Mouse (Mus musculus): ENCODE measurements around the gene Gm49661. TPM values are rescaled to one million over a fixed set of nuclear protein-coding genes. Genes with fewer than 3 reads are reported as not detected.

Gene Gm49661
- polyA plus RNA-seq (2016; fragmentation: Nextera tagmentation; extraction: Ambion mirVana) = not detected in 2 replicates

GRCm38 (mm10) chr8:84969241-84970134 is at the start of gene Gm49661, which contains the start of the genes Prdx2 and Rnaseh2a:
Gm49661 (minus strand) TSS chr8:84969433.
Prdx2 (plus strand) TSS chr8:84969587.
Rnaseh2a (minus strand) TSS chr8:84969767.
- peak; percentile 73 for ATAC-seq (ENCODE audit: low FRiP score)
- Histone ChIP-seq H3K4me3 (peak within 1 kb of the TSS; percentile 78), H3K9ac (peak within 1 kb of the TSS; percentile 91), H3K27me3 (no peaks in the 10 kb centered on the region), H3K27ac (peak within 1 kb of the TSS; percentile 80), H3K4me2 (replicated peaks) (peak within 1 kb of the TSS; percentile 91), H3K9me3 (replicated peaks) (no peaks in the 10 kb centered on the region), H3K4me1 (peaks cover 41% of the 10 kb centered on the region), H3K36me3 (peaks cover 35% of the 10 kb centered on the region)
- under 1% methylated on average over 56 of the region's 56 CpGs for WGBS

- Histone ChIP-seq H3K9ac (no peak overlapping the region), H3K36me3 (peaks cover 49% of the 10 kb centered on the region), H3K4me2 (replicated peaks) (no peak overlapping the region), H3K9me3 (replicated peaks) (no peaks in the 10 kb centered on the region), H3K4me3 (no peak overlapping the region), H3K27ac (no peak overlapping the region), H3K4me1 (no peaks in the 10 kb centered on the region), H3K27me3 (peaks cover 32% of the 10 kb centered on the region)
- no peak for ATAC-seq (ENCODE audit: low FRiP score)
- WGBS = 55% methylated on average over 5 of the region's 5 CpGs
Observed at GRCm38 (mm10) chr8:85017209-85017608, 48.0 kb upstream of the Gm49661 start.

GRCm38 (mm10) chr8:85016724-85017123 is 47.5 kb upstream of the Gm49661 start:
- Histone ChIP-seq H3K27me3 (peaks cover 37% of the 10 kb centered on the region), H3K4me3 (no peak overlapping the region), H3K27ac (no peak overlapping the region), H3K9me3 (replicated peaks) (no peaks in the 10 kb centered on the region), H3K9ac (no peak overlapping the region), H3K4me2 (replicated peaks) (no peak overlapping the region), H3K4me1 (no peaks in the 10 kb centered on the region), H3K36me3 (peaks cover 44% of the 10 kb centered on the region)
- no peak for ATAC-seq (ENCODE audit: low FRiP score)
- WGBS = 77% methylated on average over 10 of the region's 10 CpGs

DNA sequence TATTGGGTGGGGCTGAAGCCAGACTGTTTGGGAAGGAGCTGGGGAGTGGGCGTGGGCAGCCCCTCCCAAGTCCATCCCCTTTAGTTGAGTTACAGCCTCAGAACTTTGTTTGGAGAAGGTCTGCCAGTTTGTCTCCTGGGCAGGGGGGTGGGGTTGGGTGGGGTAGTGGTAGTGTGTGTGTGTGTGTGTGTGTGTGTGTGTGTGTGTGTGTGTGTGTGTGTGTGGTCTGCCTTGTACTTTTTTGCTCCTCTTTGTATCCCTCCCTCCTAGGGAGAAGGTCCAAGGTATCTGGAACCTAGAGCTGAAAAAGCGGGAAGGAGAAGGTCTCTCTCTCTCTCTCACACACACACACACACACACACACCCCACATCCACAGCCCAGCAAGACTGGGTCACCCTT is 45.2 kb upstream of the Gm49661 start, which contains the start of gene Best2:
Gene Best2, minus strand, starts transcription at position 101 of the 400 bp plus-strand sequence.
- ATAC-seq (ENCODE audit: low FRiP score) = no peak
- H3K27ac ChIP-seq = no peak within 1 kb of the TSS
- no peaks in the 10 kb centered on the region for H3K4me1 ChIP-seq
- peak within 1 kb of the TSS; percentile 20; the same call in 1 of the 2 replicates for H3K9ac ChIP-seq
- peak within 1 kb of the TSS; percentile 19 for H3K4me3 ChIP-seq
- 42% methylated on average over 1 of the region's 2 CpGs for WGBS
- H3K9me3 ChIP-seq (replicated peaks) = no peaks in the 10 kb centered on the region
- H3K36me3 ChIP-seq = peaks cover 22% of the 10 kb centered on the region
- H3K4me2 ChIP-seq (replicated peaks) = peak within 1 kb of the TSS; percentile 50
- peaks cover 53% of the 10 kb centered on the region for H3K27me3 ChIP-seq

DNA sequence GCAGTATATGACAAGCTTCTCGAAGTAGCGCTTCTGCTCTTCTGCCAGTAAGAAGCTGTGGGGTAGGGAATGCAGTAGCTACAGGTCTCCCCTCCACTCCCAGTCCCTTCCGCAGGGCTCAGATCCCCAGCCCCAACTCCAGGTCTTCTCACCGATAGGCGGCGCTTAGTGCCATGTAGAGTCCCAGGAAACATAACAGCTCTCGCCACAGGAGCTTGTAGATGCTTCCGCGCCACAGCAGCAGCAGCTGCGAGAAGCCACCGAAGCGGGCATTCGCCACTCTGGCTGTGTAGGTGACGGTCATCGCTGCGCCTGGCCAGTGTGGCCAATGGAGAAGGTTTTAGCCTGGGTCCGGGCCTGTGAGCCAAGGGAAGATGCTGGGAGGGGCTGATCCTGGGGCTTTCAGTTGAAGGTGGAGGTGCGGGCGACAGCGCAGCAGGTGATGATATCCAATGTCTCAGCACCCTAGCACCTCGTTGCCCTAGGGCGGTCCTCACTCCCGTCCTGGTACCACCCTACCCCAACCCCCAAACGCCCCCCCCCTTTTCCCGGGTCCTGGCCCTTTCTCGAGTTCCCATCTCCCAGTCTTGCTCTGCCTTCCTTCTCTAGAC is 44.1 kb upstream of the Gm49661 start:
- Histone ChIP-seq H3K9me3 (replicated peaks) (no peaks in the 10 kb centered on the region), H3K4me2 (replicated peaks) (peak overlapping the region; percentile 50), H3K9ac (peak overlapping the region; percentile 20; the same call in 1 of the 2 replicates), H3K4me1 (no peaks in the 10 kb centered on the region), H3K36me3 (peaks cover 11% of the 10 kb centered on the region), H3K27ac (no peak overlapping the region), H3K27me3 (peaks cover 64% of the 10 kb centered on the region), H3K4me3 (peak overlapping the region; percentile 19)
- WGBS = 5% methylated on average over 24 of the region's 26 CpGs
- peak; percentile 52 for ATAC-seq (ENCODE audit: low FRiP score)

- Histone ChIP-seq H3K9ac (peak overlapping the region; percentile 35; the same call in 1 of the 2 replicates), H3K27ac (no peak overlapping the region), H3K4me1 (no peaks in the 10 kb centered on the region), H3K27me3 (peaks cover 80% of the 10 kb centered on the region), H3K9me3 (replicated peaks) (no peaks in the 10 kb centered on the region), H3K36me3 (no peaks in the 10 kb centered on the region), H3K4me2 (replicated peaks) (no peak overlapping the region), H3K4me3 (no peak overlapping the region)
- no peak for ATAC-seq (ENCODE audit: low FRiP score)
- 18% methylated on average over 28 of the region's 28 CpGs for WGBS
Observed at GRCm38 (mm10) chr8:85011242-85011641, 42.0 kb upstream of the Gm49661 start.

DNA sequence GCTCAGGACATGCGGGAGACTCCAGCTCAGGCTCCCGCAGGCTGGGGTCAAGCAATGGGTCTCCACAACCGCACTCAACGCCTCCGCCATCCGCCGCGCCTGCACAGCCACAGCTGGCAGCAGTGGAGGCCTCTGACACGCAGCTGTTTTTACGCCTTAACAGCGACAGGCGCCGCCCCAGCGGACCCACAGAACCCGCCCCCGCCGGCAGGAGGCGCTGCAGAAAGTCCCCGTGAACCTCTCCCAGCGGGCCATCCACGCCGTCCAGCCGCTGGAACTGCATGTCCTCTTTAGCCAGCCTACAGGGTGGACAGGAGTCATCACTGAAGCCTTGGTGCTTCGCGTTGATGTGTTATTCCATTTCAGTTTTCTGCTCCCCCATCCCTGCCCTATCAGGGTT is 38.5 kb upstream of the Gm49661 start:
- H3K27ac ChIP-seq = no peak overlapping the region
- no peak overlapping the region for H3K4me3 ChIP-seq
- WGBS = 20% methylated on average over 25 of the region's 25 CpGs
- H3K9ac ChIP-seq = no peak overlapping the region
- H3K36me3 ChIP-seq = no peaks in the 10 kb centered on the region; the same call in 1 of the 2 replicates
- no peaks in the 10 kb centered on the region for H3K9me3 ChIP-seq (replicated peaks)
- no peaks in the 10 kb centered on the region for H3K4me1 ChIP-seq
- no peak for ATAC-seq (ENCODE audit: low FRiP score)
- H3K27me3 ChIP-seq = peaks cover 57% of the 10 kb centered on the region
- no peak overlapping the region for H3K4me2 ChIP-seq (replicated peaks)

DNA sequence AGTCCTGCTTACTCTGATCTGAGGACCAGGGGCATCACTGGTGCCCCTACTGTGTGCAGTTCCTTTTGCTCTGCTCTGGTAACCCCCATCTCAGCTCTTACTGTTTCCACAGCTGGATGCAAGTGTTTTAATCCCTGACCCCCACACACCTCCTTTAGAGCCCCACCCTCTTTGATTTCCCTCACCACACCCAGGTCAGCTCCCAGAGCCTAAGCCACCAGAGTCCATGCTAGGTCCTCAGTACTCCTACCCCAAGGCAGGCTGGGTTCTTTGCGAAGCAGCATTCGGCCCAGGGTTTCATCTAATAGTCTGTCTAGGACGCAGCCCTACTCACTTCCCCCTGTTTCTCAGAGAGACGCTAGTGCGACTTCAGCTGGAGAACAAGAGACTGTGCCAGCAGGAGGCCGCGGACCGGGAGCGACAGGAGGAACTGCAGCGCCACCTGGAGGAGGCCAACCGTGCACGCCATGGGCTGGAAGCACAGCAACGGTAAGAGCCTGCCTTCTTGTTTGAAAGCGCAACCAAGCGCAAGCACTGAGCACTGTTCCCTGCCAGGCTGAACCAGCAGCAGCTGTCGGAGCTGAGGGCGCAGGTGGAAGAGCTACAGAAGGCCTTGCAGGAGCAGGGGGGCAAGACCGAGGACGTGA is 28.5 kb upstream of the Gm49661 start:
- no peak overlapping the region for H3K27ac ChIP-seq
- ATAC-seq (ENCODE audit: low FRiP score) = peak; percentile 84
- 5% methylated on average over 19 of the region's 19 CpGs for WGBS
- no peak overlapping the region for H3K4me3 ChIP-seq
- H3K27me3 ChIP-seq = peaks cover 26% of the 10 kb centered on the region
- H3K9ac ChIP-seq = peak overlapping the region; percentile 27
- H3K4me1 ChIP-seq = peaks cover 10% of the 10 kb centered on the region
- no peaks in the 10 kb centered on the region for H3K9me3 ChIP-seq (replicated peaks)
- peak overlapping the region; percentile 39 for H3K4me2 ChIP-seq (replicated peaks)
- H3K36me3 ChIP-seq = peaks cover 4% of the 10 kb centered on the region; the same call in 1 of the 2 replicates

DNA sequence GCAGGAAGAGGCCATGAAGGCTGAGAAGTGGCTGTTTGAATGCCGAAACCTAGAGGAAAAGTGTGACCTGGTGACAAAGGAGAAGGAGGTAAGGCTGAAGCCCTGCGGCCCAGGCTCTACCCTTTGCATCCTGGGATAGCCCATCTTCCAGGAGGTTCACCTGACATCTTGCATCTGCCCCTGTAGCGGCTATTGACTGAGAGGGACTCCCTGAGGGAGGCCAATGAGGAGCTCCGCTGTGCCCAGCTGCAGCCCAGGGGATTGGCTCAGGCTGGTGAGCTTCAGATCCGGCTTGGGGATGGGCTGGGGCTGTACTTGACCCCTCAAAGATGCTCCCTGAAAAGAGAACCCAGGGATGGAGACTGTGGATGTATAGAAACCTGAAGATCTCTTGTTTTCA is 27.7 kb upstream of the Gm49661 start:
- 81% methylated on average over 5 of the region's 5 CpGs for WGBS
- Histone ChIP-seq H3K4me3 (no peak overlapping the region), H3K27ac (no peak overlapping the region), H3K4me2 (replicated peaks) (no peak overlapping the region), H3K36me3 (0 out of 2 replicates have a peak, but pooled peaks cover 4% of the 10 kb centered on the region), H3K9ac (no peak overlapping the region), H3K9me3 (replicated peaks) (no peaks in the 10 kb centered on the region), H3K4me1 (peaks cover 10% of the 10 kb centered on the region), H3K27me3 (peaks cover 26% of the 10 kb centered on the region)
- 0 out of 2 replicates have a peak, but pooled peaks have one; percentile 1 for ATAC-seq (ENCODE audit: low FRiP score)

DNA sequence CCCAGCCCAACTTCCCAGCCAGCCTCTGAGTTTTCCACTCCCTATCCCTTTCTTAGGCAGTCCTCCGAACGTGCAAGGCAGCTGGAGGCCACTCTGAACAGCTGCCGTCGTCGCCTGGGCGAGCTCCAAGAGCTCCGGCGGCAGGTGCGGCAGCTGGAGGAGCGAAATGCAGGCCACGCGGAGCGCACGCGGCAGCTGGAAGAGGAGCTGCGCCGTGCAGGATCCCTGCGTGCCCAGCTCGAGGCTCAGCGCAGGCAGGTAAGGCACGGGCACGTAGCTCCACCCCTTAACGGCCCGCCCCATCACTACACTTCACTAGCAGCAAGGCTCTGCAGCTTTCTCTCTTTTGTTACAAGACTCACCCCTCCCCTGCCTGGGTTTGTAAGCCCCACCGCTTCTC is 26.4 kb upstream of the Gm49661 start:
- Histone ChIP-seq H3K36me3 (0 out of 2 replicates have a peak, but pooled peaks cover 4% of the 10 kb centered on the region), H3K4me3 (no peak overlapping the region), H3K4me1 (peaks cover 17% of the 10 kb centered on the region), H3K27me3 (peaks cover 26% of the 10 kb centered on the region), H3K27ac (no peak overlapping the region), H3K9ac (peak overlapping the region; percentile 32; the same call in 1 of the 2 replicates), H3K4me2 (replicated peaks) (peak overlapping the region; percentile 1; the same call in 1 of the 2 replicates), H3K9me3 (replicated peaks) (no peaks in the 10 kb centered on the region)
- WGBS = 30% methylated on average over 25 of the region's 25 CpGs
- ATAC-seq (ENCODE audit: low FRiP score) = no peak

DNA sequence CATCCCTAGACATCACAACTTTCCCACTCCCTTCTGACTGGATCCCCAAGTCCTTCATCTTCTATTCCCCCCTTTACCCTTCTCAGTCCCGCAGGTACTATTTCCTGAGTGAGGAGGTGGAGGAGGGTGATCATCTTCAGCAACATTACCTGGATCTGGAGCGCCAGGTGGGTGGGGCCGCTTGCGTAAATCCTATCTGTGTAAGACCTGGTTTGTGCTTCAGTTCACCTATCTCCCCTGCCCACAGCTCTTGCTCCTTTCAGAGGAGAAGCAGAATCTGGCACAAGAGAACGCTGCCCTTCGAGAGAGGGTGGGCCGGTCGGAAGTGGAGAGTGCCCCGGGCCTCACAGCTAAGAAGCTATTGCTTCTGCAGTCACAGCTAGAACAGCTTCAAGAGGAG is 25.1 kb upstream of the Gm49661 start:
- ATAC-seq (ENCODE audit: low FRiP score) = no peak
- WGBS = 93% methylated on average over 9 of the region's 9 CpGs
- no peak overlapping the region for H3K4me2 ChIP-seq (replicated peaks)

More for the DNA sequence above, 25.1 kb upstream of the Gm49661 start:
- peaks cover 19% of the 10 kb centered on the region for H3K4me1 ChIP-seq
- 0 out of 2 replicates have a peak, but pooled peaks cover 4% of the 10 kb centered on the region for H3K36me3 ChIP-seq
- H3K9me3 ChIP-seq (replicated peaks) = no peaks in the 10 kb centered on the region
- no peak overlapping the region for H3K9ac ChIP-seq
- H3K27ac ChIP-seq = no peak overlapping the region
- H3K27me3 ChIP-seq = peaks cover 26% of the 10 kb centered on the region
- H3K4me3 ChIP-seq = no peak overlapping the region

All from hindbrain, embryonic 12.5 days (tissue).